Mouse (Mus musculus) lung, embryonic 14.5 days (tissue): Measurements from ENCODE around the gene Megf11. TPM values are rescaled to one million over a fixed set of nuclear protein-coding genes. Genes with fewer than 3 reads are reported as not detected.
A peak's percentile ranks its signal among the peaks of the same experiment; 100 is the strongest.

Experiments
- ATAC-seq: fragments of 200-750 bp; cut with Nextera tagmentation; 2 replicates; pipeline ENCODE4 v1.8.0; 2017; ENCODE audit warnings: mild to moderate bottlenecking, moderate TSS enrichment, moderate library complexity; ENCODE audit not compliant: insufficient read depth
- DNase-seq: peaks from one replicate; pipeline ENCODE4 v3.0.0-alpha.2; 2015
- H3K27ac ChIP-seq: fragments of 300-500 bp; sonication (generic); 2 replicates; pipeline ENCODE4 v1.5.1; 2014; ENCODE audit warnings: low read depth, mild to moderate bottlenecking, moderate library complexity
- H3K27me3 ChIP-seq: fragments of 300-500 bp; sonication (generic); 2 replicates; pipeline ENCODE4 v1.6.1; 2014; ENCODE audit warnings: low read length, control low read depth; ENCODE audit not compliant: insufficient read depth
- H3K36me3 ChIP-seq: fragments of 300-500 bp; sonication (generic); 2 replicates; pipeline ENCODE4 v1.6.1; 2014; ENCODE audit warnings: control low read depth; ENCODE audit not compliant: insufficient read depth
- H3K4me1 ChIP-seq: fragments of 300-500 bp; sonication (generic); 2 replicates; pipeline ENCODE4 v1.6.1; 2014; ENCODE audit warnings: antibody characterized with exemption, control low read depth; ENCODE audit not compliant: insufficient read depth
- H3K4me2 ChIP-seq: fragments of 300-500 bp; sonication (generic); 2 replicates; pipeline ENCODE4 v1.6.1; 2014; ENCODE audit warnings: mild to moderate bottlenecking
- H3K4me3 ChIP-seq: fragments of 300-500 bp; sonication (generic); 2 replicates; pipeline ENCODE4 v1.5.1; 2014; ENCODE audit warnings: low read depth, low read length
- H3K9ac ChIP-seq: fragments of 300-500 bp; sonication (generic); 2 replicates; pipeline ENCODE4 v1.6.1; 2014
- H3K9me3 ChIP-seq: fragments of 300-500 bp; sonication (generic); 2 replicates; pipeline ENCODE4 v1.6.1; 2016; ENCODE audit warnings: low read depth, low read length, control low read depth
- CTCF ChIP-seq: IDR thresholded peaks from 2 replicates; pipeline ENCODE4 v1.5.1; 2016; ENCODE audit warnings: antibody characterized with exemption, low read depth
- WGBS: fragments of 180-500 bp; shearing (Covaris S2); extraction: QIAGEN DNeasy Blood & Tissue Kit; methylation state at CpG from one replicate; pipeline ENCODE4 v1.1.7; 2014; 5-methylcytosine and 5-hydroxymethylcytosine counted together
- polyA plus RNA-seq: library from polyadenylated mRNA; unstranded; fragments of >200 nt; fragmentation: Nextera tagmentation; extraction: Ambion mirVana; gene quantifications from 2 replicates; pipeline ENCODE4 v1.2.1, GENCODE M21; 2014

Megf11 gene
- polyA plus RNA-seq, 1 experiment from 2014 or later = 1.6 TPM

DNA sequence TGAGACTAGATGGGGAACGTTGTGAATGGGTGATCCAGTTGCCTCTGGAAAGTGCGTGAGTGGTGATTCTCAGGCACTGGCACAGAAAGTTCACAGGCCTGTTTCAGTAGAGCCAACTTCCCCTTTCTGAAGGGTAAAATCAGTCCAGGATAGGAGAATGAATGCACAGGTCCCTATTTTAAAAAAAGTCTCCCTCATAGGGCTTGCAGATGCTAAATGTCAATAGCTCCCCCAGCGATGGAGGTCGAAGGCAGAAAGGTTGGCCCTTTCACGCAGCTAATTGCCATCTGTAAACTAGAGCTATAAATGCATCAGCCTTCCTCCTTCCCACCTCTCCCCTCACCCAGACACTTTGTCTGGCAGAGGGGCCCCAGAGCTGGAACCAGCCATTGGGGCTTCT lies 200.9 kb downstream of the Megf11 start:
- Histone ChIP-seq H3K27me3 (no peaks in the 10 kb centered on the region), H3K9me3 (no peaks in the 10 kb centered on the region), H3K9ac (no peak overlapping the region), H3K4me1 (peaks cover 4% of the 10 kb centered on the region; the same call in 1 of the 2 replicates), H3K4me2 (no peak overlapping the region), H3K36me3 (no peaks in the 10 kb centered on the region), H3K4me3 (no peak overlapping the region), H3K27ac (no peak overlapping the region)
- no peak for ATAC-seq
- 73% methylated on average over 5 of the region's 5 CpGs for WGBS
- no peak for DNase-seq
- no peak for TF ChIP-seq CTCF

DNA sequence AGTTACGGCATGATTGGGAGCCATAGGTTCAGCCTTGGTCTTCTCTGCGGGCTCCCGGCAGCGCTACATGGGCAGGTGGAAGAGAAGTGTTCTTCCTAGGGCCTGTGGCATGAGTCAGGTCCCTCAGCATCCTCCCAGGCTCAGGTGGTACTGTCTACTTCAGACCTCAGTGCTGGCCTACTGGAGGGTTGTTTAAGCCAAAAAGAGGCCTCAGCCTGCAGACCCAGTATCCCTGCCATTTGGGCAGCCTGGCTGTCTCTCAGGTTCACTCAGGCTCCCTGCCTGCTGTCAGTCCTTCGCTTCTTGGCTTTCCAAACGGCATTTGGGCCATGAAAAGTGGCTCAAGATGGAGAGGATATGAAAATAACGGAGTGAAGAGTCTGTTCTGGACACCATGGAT lies 202.6 kb downstream of the Megf11 start:
- no peaks in the 10 kb centered on the region for H3K36me3 ChIP-seq
- DNase-seq (no peak), ATAC-seq (no peak)
- 85% methylated on average over 7 of the region's 7 CpGs for WGBS
- no peak overlapping the region for H3K4me2 ChIP-seq
- no peak overlapping the region for H3K9ac ChIP-seq
- no peaks in the 10 kb centered on the region for H3K27me3 ChIP-seq
- no peak overlapping the region for H3K4me3 ChIP-seq
- no peaks in the 10 kb centered on the region for H3K9me3 ChIP-seq
- H3K4me1 ChIP-seq = peaks cover 4% of the 10 kb centered on the region; the same call in 1 of the 2 replicates
- no peak overlapping the region for H3K27ac ChIP-seq
- TF ChIP-seq CTCF = no peak

DNA sequence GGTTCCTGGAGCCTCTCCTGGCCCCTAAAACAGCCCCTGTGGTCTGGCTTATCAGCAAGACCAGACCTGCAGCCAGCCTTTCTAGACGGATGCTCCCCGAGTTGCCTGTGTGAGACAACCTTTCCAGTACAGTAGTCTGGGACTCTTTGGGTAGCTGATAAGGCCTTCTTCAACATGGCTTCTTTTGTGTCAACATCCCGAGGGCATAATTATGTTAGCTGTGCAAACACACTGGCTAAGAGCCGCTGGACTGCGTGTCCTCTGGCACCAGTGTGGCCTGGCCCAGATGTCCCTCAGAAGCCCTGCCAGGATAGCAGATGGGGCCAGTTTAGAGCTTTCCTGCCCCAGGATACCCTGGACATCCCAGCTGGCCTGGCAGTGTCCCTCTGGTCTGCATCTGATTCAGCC lies 205.2 kb downstream of the Megf11 start:
- Histone ChIP-seq H3K27ac (no peak overlapping the region), H3K4me2 (no peak overlapping the region), H3K4me3 (no peak overlapping the region), H3K9ac (no peak overlapping the region), H3K27me3 (no peaks in the 10 kb centered on the region), H3K4me1 (peaks cover 4% of the 10 kb centered on the region; the same call in 1 of the 2 replicates), H3K36me3 (no peaks in the 10 kb centered on the region), H3K9me3 (no peaks in the 10 kb centered on the region)
- WGBS = 21% methylated on average over 5 of the region's 5 CpGs
- no peak for DNase-seq
- ATAC-seq = no peak
- TF ChIP-seq CTCF = no peak

DNA sequence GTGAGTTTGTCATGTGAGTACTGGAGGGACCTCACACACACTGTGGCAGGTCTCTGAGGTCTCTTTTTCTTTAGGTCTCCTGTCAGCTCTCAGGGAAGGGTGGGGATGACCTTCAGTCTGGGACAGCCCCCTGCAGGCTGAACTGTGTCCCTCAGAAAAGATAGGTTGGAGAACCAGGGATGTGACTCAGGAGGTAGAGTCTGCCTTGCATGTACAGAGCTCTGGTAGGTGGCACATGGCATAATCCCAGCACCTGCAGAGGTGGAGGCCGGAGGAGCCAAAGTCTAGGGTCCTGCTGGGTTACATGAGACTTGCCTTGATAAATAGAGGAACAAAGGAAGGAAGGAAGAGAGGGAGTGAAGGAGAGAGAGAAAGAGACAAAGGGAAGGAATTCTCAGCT lies 206.0 kb downstream of the Megf11 start:
- 63% methylated on average over 1 of the region's 1 CpGs for WGBS
- peak; percentile 23; the same call in 1 of the 2 replicates for TF ChIP-seq CTCF
- peaks cover 4% of the 10 kb centered on the region; the same call in 1 of the 2 replicates for H3K4me1 ChIP-seq
- no peak overlapping the region for H3K4me3 ChIP-seq
- H3K4me2 ChIP-seq = no peak overlapping the region
- H3K9me3 ChIP-seq = no peaks in the 10 kb centered on the region
- H3K27ac ChIP-seq = no peak overlapping the region
- no peak overlapping the region for H3K9ac ChIP-seq
- no peak for DNase-seq
- no peaks in the 10 kb centered on the region for H3K36me3 ChIP-seq
- no peak for ATAC-seq
- H3K27me3 ChIP-seq = no peaks in the 10 kb centered on the region

DNA sequence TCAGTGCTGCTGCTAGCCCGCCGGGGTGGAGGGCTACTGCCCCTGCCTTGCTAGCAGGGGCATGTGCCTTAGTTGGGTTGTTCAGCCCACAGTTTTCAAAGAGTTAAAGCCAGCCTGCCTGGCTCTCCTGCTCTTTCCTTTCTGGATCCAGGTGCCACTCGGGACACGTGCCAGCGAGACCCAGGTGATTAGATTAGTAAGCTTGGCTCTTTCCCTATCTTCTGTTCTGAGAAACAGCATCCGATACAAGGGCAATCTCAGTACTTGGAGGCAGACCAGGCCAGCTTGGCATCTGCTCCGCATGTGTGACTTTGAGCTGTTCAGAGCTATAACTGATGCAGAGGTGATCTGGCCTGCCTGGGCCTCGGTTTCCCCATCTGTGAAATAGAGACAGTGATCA lies 209.0 kb downstream of the Megf11 start:
- H3K9ac ChIP-seq = no peak overlapping the region
- no peak overlapping the region for H3K4me3 ChIP-seq
- peaks cover 4% of the 10 kb centered on the region; the same call in 1 of the 2 replicates for H3K4me1 ChIP-seq
- no peak for DNase-seq
- H3K4me2 ChIP-seq = no peak overlapping the region
- TF ChIP-seq CTCF = no peak
- no peak for ATAC-seq
- 61% methylated on average over 8 of the region's 8 CpGs for WGBS
- H3K36me3 ChIP-seq = no peaks in the 10 kb centered on the region
- H3K9me3 ChIP-seq = no peaks in the 10 kb centered on the region
- H3K27ac ChIP-seq = no peak overlapping the region
- H3K27me3 ChIP-seq = no peaks in the 10 kb centered on the region

DNA sequence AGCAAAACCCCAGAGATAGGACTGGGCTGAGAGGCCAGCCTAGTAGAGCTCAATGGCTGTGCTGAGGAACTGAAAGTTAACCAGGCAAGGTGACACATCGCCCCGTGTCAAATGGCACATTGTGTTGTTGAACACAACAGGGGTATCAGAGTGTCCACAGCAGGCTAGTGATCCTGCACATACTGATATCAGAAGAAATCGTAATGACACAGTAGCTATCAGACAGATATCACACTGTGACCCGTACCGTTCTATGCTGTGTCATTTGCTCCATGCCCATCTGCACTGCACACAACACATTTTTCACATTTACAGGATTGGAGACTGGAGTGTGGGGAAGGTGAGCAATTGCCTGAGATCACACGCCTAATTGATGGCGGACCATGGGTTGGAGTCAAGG lies 213.0 kb downstream of the Megf11 start:
- no peak overlapping the region for H3K4me2 ChIP-seq
- no peak overlapping the region for H3K27ac ChIP-seq
- H3K9me3 ChIP-seq = no peaks in the 10 kb centered on the region
- no peak overlapping the region for H3K4me3 ChIP-seq
- no peaks in the 10 kb centered on the region for H3K4me1 ChIP-seq
- H3K27me3 ChIP-seq = no peaks in the 10 kb centered on the region
- DNase-seq = no peak
- TF ChIP-seq CTCF = no peak
- H3K9ac ChIP-seq = no peak overlapping the region
- no peaks in the 10 kb centered on the region for H3K36me3 ChIP-seq
- WGBS = 87% methylated on average over 7 of the region's 7 CpGs
- ATAC-seq = no peak

DNA sequence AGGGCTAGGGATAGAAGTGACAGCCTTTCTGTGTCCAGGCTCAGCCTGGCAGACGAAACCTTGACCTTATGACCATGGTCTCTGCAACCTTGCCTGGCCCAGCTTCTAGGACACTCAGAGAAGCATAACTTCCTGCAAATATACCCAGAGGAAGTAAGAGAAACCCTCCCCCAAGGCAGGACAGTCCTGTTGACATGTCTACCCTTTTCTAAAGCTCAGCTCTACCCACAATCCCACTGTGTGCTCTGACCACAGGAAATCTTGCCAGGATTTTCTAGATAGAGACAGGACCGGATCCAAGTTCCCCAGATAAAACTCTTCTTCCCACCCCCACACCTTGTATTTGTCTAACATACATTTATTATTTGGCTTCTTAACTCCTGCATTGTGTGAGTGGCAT lies 215.3 kb downstream of the Megf11 start:
- Histone ChIP-seq H3K4me1 (peaks cover 10% of the 10 kb centered on the region; the same call in 1 of the 2 replicates), H3K36me3 (no peaks in the 10 kb centered on the region), H3K27me3 (no peaks in the 10 kb centered on the region), H3K4me3 (no peak overlapping the region), H3K4me2 (no peak overlapping the region), H3K9ac (no peak overlapping the region), H3K9me3 (no peaks in the 10 kb centered on the region), H3K27ac (peak overlapping the region; percentile 50; the same call in 1 of the 2 replicates)
- ATAC-seq = no peak
- DNase-seq = peak; percentile 51
- no peak for TF ChIP-seq CTCF
- 36% methylated on average over 2 of the region's 2 CpGs for WGBS

DNA sequence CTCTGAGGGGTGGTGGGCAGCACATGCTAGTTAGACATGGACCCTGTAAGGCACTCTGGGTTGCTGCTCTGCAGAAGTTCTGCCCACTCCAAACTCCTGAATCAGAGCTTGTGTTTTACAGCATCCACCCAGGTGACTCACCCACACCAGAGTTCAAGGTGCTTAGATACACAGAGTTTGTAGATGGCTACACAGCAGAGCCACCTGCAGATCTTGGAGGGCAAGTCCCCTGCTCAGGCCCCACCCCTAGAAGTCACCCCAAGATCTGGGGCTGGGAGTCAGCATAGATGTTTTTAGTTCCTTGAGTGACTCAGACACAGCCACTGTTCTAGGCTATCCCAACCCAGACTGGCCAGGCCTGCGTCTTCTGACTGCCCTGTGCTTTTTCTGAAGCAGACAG lies 217.5 kb downstream of the Megf11 start:
- ATAC-seq = no peak
- Histone ChIP-seq H3K27ac (no peak overlapping the region), H3K4me3 (no peak overlapping the region), H3K4me2 (no peak overlapping the region), H3K9ac (no peak overlapping the region), H3K9me3 (no peaks in the 10 kb centered on the region), H3K27me3 (no peaks in the 10 kb centered on the region), H3K36me3 (no peaks in the 10 kb centered on the region), H3K4me1 (peaks cover 24% of the 10 kb centered on the region)
- no peak for DNase-seq
- TF ChIP-seq CTCF = no peak
- 73% methylated on average over 1 of the region's 1 CpGs for WGBS
